Mouse (Mus musculus): Measurements from ENCODE around the gene Catsperd.

- no peak for TF ChIP-seq CTCF (IDR thresholded peaks at IDR 0.05; ENCODE audit: borderline replicate concordance, insufficient read depth, low read depth, low read length)
- no peak for TF ChIP-seq POLR2A (IDR thresholded peaks at IDR 0.05; ENCODE audit: borderline replicate concordance, insufficient read depth, low read length)
Measured at GRCm38 (mm10) chr17:56626260-56626659, 1.7 kb upstream of the Catsperd start.

All from cerebellum, adult 2 months (tissue).